Mouse (Mus musculus) adrenal gland (tissue): ENCODE measurements around the gene Slc35f1.
"Not testable (repeated sequence)": the region's sequence is repeated elsewhere in the genome, so short reads cannot be mapped to it uniquely, and the experiment has no call there.

Experiments used
- intact Hi-C: fragments of 180-260 bp; cut with DNase I; formaldehyde crosslinking; loops from one replicate; pipeline ENCODE4 v1.15.1; 2025

Gene Slc35f1

DNA sequence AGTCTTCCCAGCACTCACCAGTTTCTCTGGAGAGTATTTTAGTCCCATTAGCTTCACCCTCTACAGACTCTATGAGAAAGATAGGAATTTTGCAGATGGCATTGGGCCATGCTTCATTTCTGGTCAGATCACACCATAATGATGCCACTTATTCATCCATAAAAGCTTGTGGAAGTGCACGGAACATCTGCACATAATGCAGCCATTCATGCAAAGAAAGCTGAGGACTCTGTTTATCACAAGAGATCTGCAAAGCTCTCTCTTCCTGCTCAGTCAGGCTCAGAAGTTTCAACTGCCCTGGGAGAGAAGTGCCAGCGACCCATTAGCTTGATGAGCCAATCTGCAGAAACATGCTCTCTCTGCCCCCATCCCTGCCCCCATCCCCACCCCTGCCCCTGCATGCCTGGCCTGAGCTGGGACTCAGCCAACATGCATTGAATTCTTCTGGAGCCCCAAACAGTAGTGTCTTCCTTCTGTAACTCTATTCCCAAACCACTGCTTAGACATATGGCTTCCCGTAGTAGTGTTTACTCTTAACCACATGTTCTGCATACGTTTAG, 89.7 kb downstream of the Slc35f1 start:
- intact Hi-C loops = no loop called here

DNA sequence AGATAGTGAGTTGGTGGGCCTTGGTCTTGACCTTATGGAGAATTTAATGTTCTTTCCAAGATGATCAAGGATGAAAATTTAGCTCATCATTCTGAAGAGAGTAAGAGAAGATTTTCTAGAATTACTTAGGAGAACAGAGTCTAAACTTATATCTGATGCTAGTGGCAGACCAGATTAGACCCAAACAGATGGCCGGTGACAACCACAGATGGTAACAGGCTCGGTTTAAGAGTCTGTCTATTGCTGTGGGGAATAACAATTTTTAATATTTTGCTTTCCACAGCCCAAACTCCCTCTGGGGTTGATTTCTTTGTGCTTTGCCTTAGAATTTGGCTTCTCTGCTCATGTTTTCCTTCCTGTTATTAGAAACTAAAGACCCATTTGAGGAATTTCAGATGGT, 96.7 kb downstream of the Slc35f1 start:
- intact Hi-C loops = no loop called here

DNA sequence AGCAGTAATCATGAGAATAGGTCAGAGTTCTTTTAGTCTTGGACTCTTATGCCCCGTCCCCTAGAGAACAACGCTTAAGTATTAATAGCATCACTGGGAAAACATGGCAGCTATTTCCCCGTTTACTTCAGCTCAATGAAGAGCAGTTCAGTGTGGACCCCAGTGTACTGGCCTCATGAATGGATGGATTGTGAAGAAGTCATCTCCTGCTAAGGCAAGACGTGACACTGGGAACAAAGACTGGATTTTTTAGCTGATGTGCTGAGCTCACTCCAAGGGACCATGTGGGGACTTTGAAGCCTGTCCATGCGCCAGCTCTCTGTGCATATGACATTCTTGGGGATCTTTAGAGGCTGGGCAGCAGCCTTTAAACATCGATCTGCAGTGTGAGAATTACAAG, 101.2 kb downstream of the Slc35f1 start:
- intact Hi-C loops = no loop called here

DNA sequence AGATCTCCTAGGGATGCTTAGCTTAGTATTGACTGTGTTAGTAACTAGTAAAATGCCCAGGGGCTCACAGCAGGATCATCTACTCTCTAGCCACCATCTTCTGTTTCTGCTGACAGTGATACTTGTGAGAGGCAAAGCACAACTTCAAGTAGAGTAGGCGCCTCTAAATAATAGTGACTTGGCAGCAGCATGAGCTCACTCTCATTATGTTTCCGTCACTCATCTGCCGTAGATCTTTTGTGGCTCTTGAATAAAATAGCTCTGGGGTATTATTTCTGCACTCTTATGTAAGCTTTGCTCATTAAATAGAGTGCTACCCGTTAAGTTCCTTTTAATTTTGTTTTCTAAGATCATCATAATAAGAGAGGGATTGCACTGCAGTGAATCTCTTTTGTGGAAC, 107.1 kb downstream of the Slc35f1 start:
- intact Hi-C loops = no loop called here

DNA sequence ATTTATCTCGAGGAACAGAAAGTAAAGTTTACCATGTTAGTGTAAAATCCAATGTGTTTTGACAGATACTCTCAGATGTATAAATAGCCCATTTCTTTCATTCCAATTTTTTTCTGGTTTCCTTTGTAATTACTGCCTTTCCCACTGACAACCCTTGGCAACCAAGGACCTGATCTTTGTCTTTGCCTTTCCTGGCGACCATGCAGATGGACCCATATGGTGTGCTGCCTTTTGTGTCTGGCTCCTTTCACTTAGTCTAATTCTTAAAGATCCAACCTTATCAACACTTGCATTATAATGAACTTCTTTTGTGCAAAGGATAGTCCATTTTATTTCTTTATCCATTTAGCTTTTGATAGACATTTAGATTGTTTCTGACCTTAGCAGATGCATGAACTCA, 117.5 kb downstream of the Slc35f1 start:
- intact Hi-C loops = no loop called here

DNA sequence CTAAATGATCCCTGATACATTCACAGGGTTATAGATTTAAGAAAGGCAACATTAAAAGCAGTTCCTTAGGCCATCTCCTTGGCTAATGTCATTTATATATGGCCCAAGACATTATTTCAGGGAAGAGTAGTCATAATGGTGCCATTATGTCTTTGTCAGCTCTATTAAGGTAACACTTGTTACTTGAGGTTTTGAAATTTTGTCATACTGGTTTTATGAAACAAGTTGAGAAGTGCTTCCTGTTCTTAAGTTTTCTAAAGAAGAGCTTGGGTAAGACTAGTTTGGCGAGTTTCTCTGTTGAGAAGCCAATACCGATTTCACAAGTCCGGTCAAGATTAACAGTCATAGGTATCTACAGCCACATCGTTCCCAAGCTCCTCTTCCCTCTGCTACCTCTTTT, 122.5 kb downstream of the Slc35f1 start:
- intact Hi-C loops = no loop called here

DNA sequence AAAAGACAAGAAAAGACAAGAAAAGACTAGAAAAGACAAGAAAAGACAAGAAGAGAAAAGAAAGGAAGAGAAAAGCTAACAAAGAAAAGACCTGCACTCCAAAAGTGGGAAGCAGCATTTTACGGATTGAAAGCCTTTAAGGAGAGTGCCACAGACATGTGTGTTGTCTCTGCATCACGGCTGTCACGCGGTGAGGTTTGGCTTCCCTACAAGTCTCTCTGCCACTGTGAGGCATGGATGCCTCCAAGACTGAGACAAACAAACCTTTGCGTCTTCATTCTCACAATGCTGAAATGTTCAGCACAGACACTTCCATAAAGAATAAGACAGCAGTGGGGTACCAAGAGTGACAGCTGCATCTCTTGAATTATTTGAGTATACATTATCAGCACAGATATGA, 124.0 kb downstream of the Slc35f1 start:
- intact Hi-C loops = no loop called here

DNA sequence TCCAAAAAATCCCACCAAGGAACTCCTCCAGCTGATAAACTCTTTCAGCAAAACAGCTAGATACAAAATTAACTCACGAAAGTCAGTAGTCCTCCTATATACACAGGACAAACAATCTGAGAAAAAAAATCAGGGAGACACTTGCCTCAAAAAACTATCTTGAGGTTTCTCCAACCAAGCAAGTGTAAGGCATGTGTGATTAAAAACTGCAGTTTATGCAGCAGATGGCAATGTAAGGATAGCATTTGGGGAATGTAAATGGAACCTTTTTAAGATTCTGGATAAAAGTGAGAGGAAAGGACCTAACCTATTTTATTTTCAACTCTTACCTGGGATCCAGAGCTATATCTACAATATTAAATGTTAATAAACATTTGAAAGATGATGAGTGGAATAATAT, 129.3 kb downstream of the Slc35f1 start:
- intact Hi-C loops = no loop called here

DNA sequence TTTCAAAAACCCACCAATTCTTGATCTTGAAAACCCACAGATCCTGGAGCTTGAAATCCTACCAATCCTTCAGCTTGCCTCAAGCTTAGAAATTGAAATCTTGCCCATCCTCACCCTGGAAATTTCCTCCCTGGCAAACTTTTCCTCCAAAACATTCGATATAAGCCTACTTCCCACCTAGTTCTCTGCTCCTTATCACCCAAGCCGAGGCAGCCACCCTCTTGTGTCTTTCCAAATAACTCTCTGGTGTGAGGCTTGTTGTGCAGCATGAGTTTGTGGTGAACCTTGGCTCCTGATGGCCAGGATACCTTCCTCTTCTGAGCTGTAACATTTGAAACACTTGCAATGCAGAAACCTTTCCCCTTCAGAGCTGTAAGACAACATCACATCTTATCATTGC, 132.6 kb downstream of the Slc35f1 start:
- intact Hi-C loops = no loop called here

DNA sequence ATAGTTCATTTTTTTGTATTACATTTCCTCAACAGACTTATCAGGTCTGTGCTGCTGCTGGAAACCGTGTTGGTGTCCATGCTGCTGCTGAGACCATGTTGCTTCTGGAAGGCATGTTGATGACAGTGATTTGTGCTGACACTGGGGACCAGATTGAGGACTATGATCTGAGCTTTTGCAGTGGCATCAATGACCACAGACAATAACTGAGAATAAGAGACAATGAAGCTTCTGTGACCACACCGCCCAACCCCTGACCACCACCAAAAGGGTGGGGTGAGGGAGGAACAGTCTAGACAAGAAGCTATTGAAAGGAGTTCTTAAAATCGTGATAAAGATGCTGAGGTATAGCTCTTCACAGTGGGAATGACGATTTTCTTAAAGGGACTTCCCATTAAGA, 135.4 kb downstream of the Slc35f1 start:
- intact Hi-C loops = no loop called here

DNA sequence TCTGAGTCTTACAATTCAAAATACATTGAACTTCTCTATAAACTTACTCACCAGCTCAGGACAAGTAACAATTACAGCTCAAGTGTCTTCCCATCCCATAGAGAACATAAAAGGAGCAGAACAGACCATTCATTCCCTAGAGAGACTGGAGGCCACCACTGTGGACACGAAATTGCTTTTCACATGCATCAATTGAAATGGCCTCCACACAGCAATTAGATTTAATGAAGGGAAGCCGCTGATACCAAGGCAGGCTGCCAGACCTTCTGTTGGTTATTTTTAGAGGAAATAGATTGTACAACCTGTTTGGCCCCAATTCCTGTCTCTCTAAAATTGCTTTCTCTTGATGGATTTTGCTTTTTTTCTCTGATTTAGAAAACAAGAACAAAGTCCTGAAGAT, 150.5 kb downstream of the Slc35f1 start:
- intact Hi-C loops = no loop called here

DNA sequence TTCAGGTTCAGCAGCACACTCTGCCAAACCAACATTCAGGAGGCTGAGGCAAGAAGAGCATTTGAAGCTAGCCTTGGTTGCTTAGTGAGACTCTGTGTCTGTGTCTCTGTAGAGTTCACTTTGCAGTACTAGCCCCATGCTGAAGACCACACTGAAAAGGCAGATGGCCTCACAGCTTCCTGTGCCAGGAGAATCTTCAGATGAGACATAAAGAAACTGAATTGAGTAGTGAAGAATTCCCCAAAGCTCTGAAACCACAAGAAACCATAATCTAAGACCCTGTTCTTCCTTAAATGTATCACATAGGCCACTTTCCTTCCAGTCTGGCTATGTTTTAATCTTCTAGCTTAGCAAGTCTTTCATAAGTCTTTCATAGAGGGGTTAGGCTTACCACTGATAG, 161.7 kb downstream of the Slc35f1 start:
- intact Hi-C loops = loop anchor here (10.0 kb wide), 1 partner anchor 163 kb away; no protein-coding TSS in a partner anchor

DNA sequence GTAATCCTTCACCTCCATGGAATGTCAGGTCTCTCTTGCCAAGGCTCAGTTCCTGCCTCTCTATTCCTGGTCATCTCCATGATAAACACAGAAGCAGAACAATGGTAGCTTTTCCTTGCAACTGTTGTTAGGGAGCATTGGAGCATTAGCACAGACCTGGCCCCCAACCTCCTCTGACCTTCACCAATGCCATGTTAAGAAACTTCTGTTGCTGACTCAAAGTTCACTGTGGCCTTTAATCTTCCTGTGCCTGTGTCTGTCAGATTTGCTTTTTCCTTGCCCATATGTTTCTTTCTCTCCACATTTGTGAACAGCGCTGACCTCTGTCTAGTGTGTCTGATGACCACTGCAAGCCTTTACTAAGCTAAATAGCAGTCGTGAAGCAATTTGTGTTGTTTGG, 170.5 kb downstream of the Slc35f1 start:
- intact Hi-C loops = no loop called here

DNA sequence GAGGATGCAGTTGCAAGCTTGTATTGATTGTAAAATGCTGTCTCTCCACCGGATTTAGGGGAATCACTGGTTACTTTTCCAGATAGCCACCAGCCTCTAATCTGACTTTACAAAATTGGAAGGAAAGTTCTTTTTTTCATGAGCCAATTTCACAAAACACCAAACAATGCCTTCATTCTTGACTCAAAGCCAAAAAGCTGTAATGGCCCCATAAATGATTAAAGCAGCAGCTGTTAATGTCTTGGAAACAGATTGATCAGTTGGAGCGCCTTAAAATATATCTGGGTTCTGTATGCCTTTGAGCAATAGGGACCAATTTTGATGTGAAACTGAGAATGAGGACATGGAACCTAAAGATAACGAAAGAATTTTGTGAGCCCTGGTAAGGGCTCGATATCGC, 174.6 kb downstream of the Slc35f1 start:
- intact Hi-C loops = no loop called here

DNA sequence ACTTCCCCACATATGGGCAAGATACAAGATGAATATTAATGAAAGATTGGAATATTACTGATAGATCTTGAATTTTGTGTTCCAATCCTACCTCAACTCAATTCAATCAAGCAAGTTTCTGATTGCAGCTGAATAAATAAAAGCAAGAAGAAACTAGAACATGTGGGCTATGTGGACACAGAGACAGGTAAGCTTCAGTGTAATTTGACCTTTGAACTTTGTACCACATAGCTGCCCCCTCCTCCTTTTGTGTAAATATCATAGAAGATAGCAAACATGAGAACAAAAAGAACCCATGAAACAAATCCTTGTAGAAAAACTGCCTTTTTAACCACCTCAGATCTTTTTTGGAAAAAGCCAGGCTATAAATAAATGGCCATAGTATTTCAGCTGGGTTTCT, 180.8 kb downstream of the Slc35f1 start:
- intact Hi-C loops = no loop called here

DNA sequence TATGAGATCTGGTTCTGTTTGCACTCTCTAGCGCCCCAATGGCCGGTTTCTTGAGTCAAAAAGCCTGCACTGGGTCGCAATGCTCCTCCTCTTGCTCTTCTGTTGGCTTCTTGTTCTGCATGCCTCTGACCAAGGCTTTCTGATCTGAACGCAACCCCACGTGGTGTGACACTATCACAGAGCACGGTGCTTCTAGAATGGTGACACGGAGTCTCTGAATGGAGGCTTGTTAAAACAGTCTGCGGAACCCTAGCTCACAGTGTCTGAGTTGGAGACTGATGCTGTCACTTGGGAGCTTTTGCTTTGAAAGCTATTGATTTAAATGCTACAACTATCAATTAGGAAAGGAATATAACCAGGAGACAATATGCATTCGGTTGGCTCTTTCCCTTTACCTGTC, 183.8 kb downstream of the Slc35f1 start:
- intact Hi-C loops = no loop called here

DNA sequence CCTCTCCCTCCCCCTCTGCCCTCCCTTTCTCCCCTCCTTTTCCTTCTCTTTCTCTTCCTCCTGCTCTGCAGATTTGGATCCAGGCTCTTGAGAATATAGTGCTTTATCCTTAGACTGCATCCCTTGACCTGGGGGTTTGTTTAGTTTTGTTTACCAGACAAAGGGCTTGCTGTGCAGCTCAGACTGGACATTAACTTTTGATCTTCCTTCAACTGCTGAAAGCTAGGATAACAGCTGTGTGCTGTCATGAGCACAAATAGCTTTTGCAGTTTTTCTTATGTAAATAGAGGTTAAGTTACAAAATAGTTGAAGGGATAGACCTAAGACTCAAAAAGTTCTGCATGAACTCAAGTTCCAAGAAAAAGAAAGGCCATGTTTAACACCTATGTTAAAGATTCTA, 184.4 kb downstream of the Slc35f1 start:
- intact Hi-C loops = no loop called here

DNA sequence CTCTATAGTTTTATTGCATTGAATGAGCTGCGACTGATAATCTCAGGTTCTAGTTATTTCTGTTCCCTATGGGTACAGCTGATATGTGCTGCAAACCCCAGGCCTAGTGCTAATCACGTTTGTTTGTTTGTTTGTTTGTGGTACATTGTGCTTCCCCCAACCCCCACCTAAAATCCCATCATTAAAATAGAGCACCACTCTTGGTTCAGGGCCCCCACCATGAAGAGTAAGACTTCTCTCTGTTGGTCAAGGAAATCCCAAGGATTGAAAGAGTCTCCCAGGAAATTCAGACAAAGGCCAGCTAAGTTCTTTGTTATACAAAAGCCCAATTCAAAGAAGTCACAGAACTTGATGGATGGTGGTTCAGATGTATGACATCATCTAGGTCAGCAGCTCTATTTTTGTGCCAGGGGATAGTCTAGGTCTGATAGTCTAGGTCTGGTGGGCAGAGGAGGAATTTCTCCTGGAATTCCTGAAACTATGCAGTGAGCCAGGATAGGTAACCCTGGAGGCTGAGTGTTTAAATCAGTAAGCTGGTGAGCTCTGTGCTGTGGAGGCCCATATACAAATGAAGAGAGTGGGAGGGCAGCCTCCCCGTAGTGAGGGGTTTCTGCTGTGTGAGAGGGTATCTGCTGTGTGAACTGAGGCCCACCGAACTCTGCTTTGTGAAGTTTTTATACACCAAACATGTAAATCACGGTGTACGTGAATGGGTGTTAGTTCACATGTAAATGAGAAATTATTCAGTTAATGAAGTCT, 187.1 kb downstream of the Slc35f1 start:
- intact Hi-C loops = no loop called here

DNA sequence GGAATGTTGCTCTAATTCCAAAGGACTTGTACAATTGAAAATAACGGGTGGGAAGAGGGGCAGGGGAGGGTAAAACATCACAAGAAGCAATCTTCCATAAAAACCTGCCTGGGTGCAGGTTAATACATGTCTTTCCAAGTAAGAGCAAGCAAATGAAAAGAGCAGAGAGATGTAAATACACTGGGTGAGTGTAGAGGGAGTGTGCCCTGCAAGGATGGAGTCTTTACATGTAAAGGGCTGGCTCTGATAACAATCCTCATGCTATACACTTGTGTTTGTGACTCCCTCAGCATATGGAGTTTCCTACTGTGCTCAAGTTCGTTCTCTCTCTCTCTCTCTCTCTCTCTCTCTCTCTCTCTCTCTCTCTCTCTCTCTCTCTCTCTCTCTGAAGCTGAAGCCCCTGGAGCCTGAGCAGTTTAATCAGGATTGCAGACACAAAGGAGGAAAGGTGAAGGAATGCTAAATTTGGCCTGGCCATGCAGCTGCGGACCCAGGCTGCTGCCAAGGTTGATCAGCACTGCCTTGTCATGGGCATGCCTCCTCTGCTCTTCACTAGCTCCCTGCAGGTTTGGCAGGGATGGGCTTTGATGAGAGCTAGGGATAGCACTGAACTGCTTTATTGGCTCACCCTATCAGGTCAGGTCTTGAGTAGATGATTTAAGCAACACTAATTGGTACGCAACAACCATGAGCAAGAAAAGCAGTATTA, 187.9 kb downstream of the Slc35f1 start:
- intact Hi-C loops = no loop called here

DNA sequence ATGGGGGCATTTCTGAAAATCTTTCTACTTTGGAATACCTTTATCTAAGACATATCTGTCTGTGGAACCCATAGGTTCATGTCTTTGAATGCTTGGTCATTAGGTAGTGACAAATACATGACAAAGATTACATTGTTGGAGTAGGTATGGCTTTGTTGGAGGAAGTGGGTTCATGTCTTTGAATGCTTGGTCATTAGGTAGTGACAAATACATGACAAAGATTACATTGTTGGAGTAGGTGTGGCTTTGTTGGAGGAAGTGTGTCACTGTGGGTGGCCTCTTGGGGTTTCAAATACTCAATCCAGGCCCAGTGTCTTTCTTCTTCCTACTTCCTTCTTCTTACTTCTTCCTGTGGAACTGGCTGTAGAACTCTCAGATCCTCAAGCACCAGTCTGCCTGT, 206.4 kb downstream of the Slc35f1 start:
- intact Hi-C loops = not testable (repeated sequence)

DNA sequence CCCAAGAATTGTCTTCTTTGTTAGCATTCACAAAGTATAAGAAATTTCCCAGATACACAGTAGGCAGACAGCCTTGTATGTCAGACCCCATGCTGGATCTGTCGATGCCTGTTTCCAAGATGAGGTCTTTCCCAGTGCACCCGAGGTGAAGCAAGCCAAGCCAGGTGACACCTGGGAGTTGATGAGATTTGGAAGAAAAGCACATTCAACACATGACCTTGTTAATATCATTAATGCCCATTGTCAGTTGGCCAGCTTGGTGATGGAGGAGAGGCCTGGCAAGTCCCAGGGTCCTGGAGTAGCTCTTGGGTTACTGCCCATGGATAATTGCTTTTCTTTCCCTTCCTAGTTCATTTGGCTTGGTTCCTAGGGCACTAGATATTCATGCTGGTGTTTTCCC, 214.6 kb downstream of the Slc35f1 start:
- intact Hi-C loops = no loop called here

DNA sequence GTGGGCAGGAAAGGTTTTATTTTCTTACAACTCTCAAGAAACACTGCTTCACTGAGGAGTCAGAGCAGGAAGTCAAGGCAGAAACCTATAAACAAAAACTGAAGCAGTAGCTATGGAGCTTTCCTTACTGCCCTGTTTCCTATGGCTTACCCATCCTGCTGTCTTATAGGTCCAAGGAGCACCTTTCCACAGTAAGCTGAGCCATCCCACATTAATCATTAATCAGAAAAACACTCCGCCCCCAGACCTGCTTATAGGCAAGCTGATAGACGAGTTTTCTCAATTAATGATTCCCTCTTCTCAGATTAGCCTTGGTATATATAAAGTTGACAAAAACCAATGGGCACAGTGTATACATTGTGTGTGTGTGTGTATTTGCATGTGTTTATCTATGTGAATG, 221.4 kb downstream of the Slc35f1 start:
- intact Hi-C loops = no loop called here

DNA sequence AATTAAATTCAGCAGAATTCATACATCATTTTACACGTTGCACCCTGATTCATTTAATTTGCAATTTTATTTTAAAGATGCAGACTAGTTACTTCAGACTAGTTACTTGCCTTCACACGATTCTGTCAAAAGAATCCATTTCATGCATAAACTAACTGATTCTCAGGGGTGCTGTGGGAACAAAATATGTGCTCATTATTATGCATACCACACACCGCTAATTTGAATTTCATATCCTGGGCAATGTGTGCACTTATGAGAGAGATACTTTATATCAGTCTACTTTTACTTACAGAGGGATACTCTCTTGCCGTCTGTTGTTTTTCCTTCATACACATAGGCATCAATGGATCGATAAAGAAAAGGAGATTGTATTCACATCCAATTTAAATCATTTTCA, 228.4 kb downstream of the Slc35f1 start:
- intact Hi-C loops = no loop called here
